Mouse (Mus musculus) CD4-positive helper T cell, adult 2 months (primary cell): ENCODE results near the gene Nfib.

Experiments used
- DNase-seq: peaks from one replicate; pipeline ENCODE4 v3.0.0-alpha.2; 2012; ENCODE audit warnings: low read depth, missing footprints, low spot score

The Nfib gene

GRCm38 (mm10) chr4:82249518-82250354, 455.8 kb downstream of the Nfib start:
- no peak for DNase-seq

- DNase-seq: no peak
These were observed 456.6 kb downstream of the Nfib start for GRCm38 (mm10) chr4:82248961-82249360.

GRCm38 (mm10) chr4:82248031-82248430, 457.5 kb downstream of the Nfib start:
- no peak for DNase-seq

- no peak for DNase-seq
These were observed 459.3 kb downstream of the Nfib start for GRCm38 (mm10) chr4:82246290-82246689.
